15 mouse cellular contexts compared by ENCODE assay signal in the genomic region with DNA sequence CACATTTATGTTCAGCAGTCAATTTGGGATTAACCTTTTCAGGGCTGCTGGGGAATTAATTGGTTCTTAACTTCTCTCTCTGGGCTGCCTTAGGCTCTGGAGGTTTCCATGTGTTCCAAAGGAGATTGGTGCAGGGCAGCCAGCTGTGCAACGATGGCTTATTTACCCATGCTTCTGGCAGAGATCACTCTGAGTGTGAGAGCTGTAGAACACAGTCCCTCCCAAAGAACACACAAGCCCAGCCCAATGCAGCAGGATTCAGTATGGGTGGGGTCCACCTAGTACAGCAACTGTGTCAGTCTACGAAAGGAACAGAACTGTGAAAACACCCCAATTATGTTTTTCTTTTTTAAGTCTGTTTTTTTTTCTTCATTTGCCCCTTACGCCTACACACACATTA. TPM values are rescaled to one million over a fixed set of nuclear protein-coding genes. Genes with fewer than 3 reads are reported as not detected.
"Had no signal": no experiment of that assay in that cellular context is flagged by ENCODE, and none has a peak within 500 bp of the region (broad histone marks: within the 10 kb centered on the region; RNA-seq: fewer than 3 reads in every experiment).

No protein-coding gene starts in this region.

- H3K4me3 ChIP-seq: liver, embryonic 12.5 days; midbrain, embryonic 10.5 days; midbrain, embryonic 12.5 days; myocyte; neural tube, embryonic 12.5 days had no signal

- H3K4me2 ChIP-seq: liver, embryonic 12.5 days; lung, embryonic 14.5 days; midbrain, embryonic 12.5 days; neural tube, embryonic 12.5 days had no signal

- H3K9ac ChIP-seq: liver, embryonic 12.5 days; liver, embryonic 14.5 days; lung, embryonic 14.5 days; midbrain, embryonic 12.5 days; neural tube, embryonic 12.5 days had no signal

- H3K27ac ChIP-seq: liver, embryonic 12.5 days; liver, embryonic 14.5 days; midbrain, embryonic 10.5 days; midbrain, embryonic 12.5 days; neural tube, embryonic 12.5 days had no signal

- ATAC-seq: liver, embryonic 12.5 days; midbrain, embryonic 16.5 days had no signal

- DNase-seq: lung, adult 18-20 months; lung, embryonic 14.5 days; lung, postnatal 10 days; lung, postnatal 4 days; right cerebral cortex, postnatal 14 days; thymus, adult 18-20 months; thymus, postnatal 14 days; thymus, postnatal 36 days had no signal

- H3K27me3 ChIP-seq: liver, embryonic 12.5 days; neural tube, embryonic 12.5 days had no signal

- H3K36me3 ChIP-seq: liver, embryonic 12.5 days; midbrain, embryonic 10.5 days; midbrain, embryonic 12.5 days; neural tube, embryonic 12.5 days had no signal

- H3K9me3 ChIP-seq: liver, embryonic 12.5 days; midbrain, embryonic 10.5 days; midbrain, embryonic 12.5 days; neural tube, embryonic 12.5 days had no signal

- H3K4me1 ChIP-seq: liver, embryonic 12.5 days; midbrain, embryonic 10.5 days; midbrain, embryonic 12.5 days; neural tube, embryonic 12.5 days had no signal

RNA-seq across cellular contexts. Expression of a gene that starts 14.3 kb away (rescaled TPM):
- polyA plus RNA-seq: myocyte had no signal
